Mouse (Mus musculus) ES-Bruce4 (cell line): ENCODE results near the gene Zbtb20. TPM values are rescaled to one million over a fixed set of nuclear protein-coding genes. Genes with fewer than 3 reads are reported as not detected.
"Not testable (repeated sequence)": the region's sequence is repeated elsewhere in the genome, so short reads cannot be mapped to it uniquely, and the experiment has no call there.

Experiments used
- H3K27ac ChIP-seq: 2 replicates; pipeline ENCODE4 v1.5.1; 2012; ENCODE audit warnings: low read length, inconsistent platforms; ENCODE audit not compliant: insufficient read depth
- H3K27me3 ChIP-seq: 2 replicates; pipeline ENCODE4 v1.6.1; 2012; ENCODE audit warnings: mild to moderate bottlenecking, low read length, inconsistent platforms; ENCODE audit not compliant: control insufficient read depth, poor library complexity, insufficient read depth, severe bottlenecking
- H3K36me3 ChIP-seq: 2 replicates; pipeline ENCODE4 v1.6.1; 2012; ENCODE audit warnings: inconsistent platforms, mild to moderate bottlenecking, low read length, moderate library complexity; ENCODE audit not compliant: control insufficient read depth, poor library complexity, insufficient read depth, severe bottlenecking
- H3K4me1 ChIP-seq: one replicate; pipeline ENCODE4 v1.8.1; 2011; ENCODE audit warnings: low read length; ENCODE audit not compliant: control insufficient read depth, insufficient read depth
- H3K4me3 ChIP-seq: 2 replicates; pipeline ENCODE4 v1.5.1; 2011; ENCODE audit warnings: low read depth, mild to moderate bottlenecking, low read length
- H3K9ac ChIP-seq: 2 replicates; pipeline ENCODE4 v1.6.1; 2012; ENCODE audit warnings: low read depth, mild to moderate bottlenecking, inconsistent platforms; ENCODE audit not compliant: poor library complexity, severe bottlenecking
- H3K9me3 ChIP-seq: replicated peaks from 2 replicates; pipeline ENCODE4 v1.6.1; 2012; ENCODE audit warnings: mild to moderate bottlenecking, low read length, inconsistent platforms; ENCODE audit not compliant: control insufficient read depth, poor library complexity, insufficient read depth, severe bottlenecking
- CTCF ChIP-seq: IDR thresholded peaks from one replicate; pipeline ENCODE4 v1.8.1; 2011; ENCODE audit warnings: low read depth, low read length
- EP300 ChIP-seq: IDR thresholded peaks from 2 replicates; pipeline ENCODE4 v1.6.1; 2011; ENCODE audit warnings: low read depth, low read length; ENCODE audit not compliant: insufficient read depth
- POLR2A ChIP-seq: IDR thresholded peaks from one replicate; pipeline ENCODE4 v1.8.1; 2011; ENCODE audit warnings: low read length; ENCODE audit not compliant: insufficient read depth
- polyA plus RNA-seq: library from polyadenylated mRNA; stranded (reverse); fragments of >200 nt; gene quantifications from 2 replicates; pipeline ENCODE4 v1.2.4, GENCODE M21; 2011; ENCODE audit warnings: low read depth; ENCODE audit not compliant: missing spikeins, insufficient read depth, insufficient read length

Zbtb20 gene
- polyA plus RNA-seq, 1 experiment = 9.9 TPM

- no peaks in the 10 kb centered on the region for H3K36me3 ChIP-seq
- no peak overlapping the region for H3K27ac ChIP-seq
- H3K4me1 ChIP-seq = no peaks in the 10 kb centered on the region
- no peaks in the 10 kb centered on the region for H3K27me3 ChIP-seq
- no peak overlapping the region for H3K9ac ChIP-seq
- H3K9me3 ChIP-seq = no peaks in the 10 kb centered on the region
- H3K4me3 ChIP-seq = no peak overlapping the region
- TF ChIP-seq POLR2A = no peak
- TF ChIP-seq CTCF = no peak
- no peak for TF ChIP-seq EP300
These were observed 37.6 kb downstream of the Zbtb20 start for GRCm38 (mm10) chr16:42913291-42913690.

GRCm38 (mm10) chr16:42914457-42915085, 38.9 kb downstream of the Zbtb20 start:
- H3K4me3 ChIP-seq = no peak overlapping the region
- H3K27ac ChIP-seq = no peak overlapping the region
- TF ChIP-seq EP300 = no peak
- TF ChIP-seq CTCF = peak; percentile 10
- H3K9ac ChIP-seq = no peak overlapping the region
- H3K36me3 ChIP-seq = no peaks in the 10 kb centered on the region
- H3K9me3 ChIP-seq = no peaks in the 10 kb centered on the region
- no peaks in the 10 kb centered on the region for H3K27me3 ChIP-seq
- no peaks in the 10 kb centered on the region for H3K4me1 ChIP-seq

- TF ChIP-seq EP300 (no peak), CTCF (no peak), POLR2A (no peak)
- no peaks in the 10 kb centered on the region for H3K27me3 ChIP-seq
- H3K9me3 ChIP-seq = no peaks in the 10 kb centered on the region
- no peaks in the 10 kb centered on the region for H3K36me3 ChIP-seq
- H3K27ac ChIP-seq = no peak overlapping the region
- no peak overlapping the region for H3K9ac ChIP-seq
- H3K4me3 ChIP-seq = no peak overlapping the region
- H3K4me1 ChIP-seq = no peaks in the 10 kb centered on the region
These were observed 44.5 kb downstream of the Zbtb20 start for GRCm38 (mm10) chr16:42919992-42920760.

GRCm38 (mm10) chr16:42921436-42921835, 45.8 kb downstream of the Zbtb20 start:
- no peaks in the 10 kb centered on the region for H3K27me3 ChIP-seq
- TF ChIP-seq EP300 (no peak), CTCF (no peak), POLR2A (no peak)
- H3K9ac ChIP-seq = no peak overlapping the region
- no peaks in the 10 kb centered on the region for H3K4me1 ChIP-seq
- H3K27ac ChIP-seq = no peak overlapping the region
- no peaks in the 10 kb centered on the region for H3K9me3 ChIP-seq
- H3K36me3 ChIP-seq = no peaks in the 10 kb centered on the region
- no peak overlapping the region for H3K4me3 ChIP-seq

GRCm38 (mm10) chr16:42938211-42938610, 62.5 kb downstream of the Zbtb20 start:
- H3K27me3 ChIP-seq = no peaks in the 10 kb centered on the region
- no peaks in the 10 kb centered on the region for H3K9me3 ChIP-seq
- H3K4me1 ChIP-seq = no peaks in the 10 kb centered on the region
- H3K36me3 ChIP-seq = no peaks in the 10 kb centered on the region
- no peak overlapping the region for H3K9ac ChIP-seq
- TF ChIP-seq CTCF (no peak), EP300 (no peak), POLR2A (no peak)
- no peak overlapping the region for H3K27ac ChIP-seq
- H3K4me3 ChIP-seq = no peak overlapping the region

- H3K36me3 ChIP-seq = no peaks in the 10 kb centered on the region
- H3K4me3 ChIP-seq = no peak overlapping the region
- H3K9ac ChIP-seq = no peak overlapping the region
- no peak overlapping the region for H3K27ac ChIP-seq
- no peaks in the 10 kb centered on the region for H3K9me3 ChIP-seq
- H3K4me1 ChIP-seq = no peaks in the 10 kb centered on the region
- H3K27me3 ChIP-seq = no peaks in the 10 kb centered on the region
- TF ChIP-seq CTCF (no peak), POLR2A (no peak), EP300 (no peak)
These were observed 71.3 kb downstream of the Zbtb20 start for GRCm38 (mm10) chr16:42947016-42947415.

GRCm38 (mm10) chr16:42955401-42955800, 79.7 kb downstream of the Zbtb20 start:
- H3K4me1 ChIP-seq, H3K27me3 ChIP-seq, H3K27ac ChIP-seq, H3K4me3 ChIP-seq, H3K9me3 ChIP-seq, H3K36me3 ChIP-seq, H3K9ac ChIP-seq: not testable (repeated sequence)
